Mouse (Mus musculus): ENCODE measurements around the gene Lrrc73. TPM values are rescaled to one million over a fixed set of nuclear protein-coding genes. Genes with fewer than 3 reads are reported as not detected.
A peak's percentile ranks its signal among the peaks of the same experiment; 100 is the strongest.

The Lrrc73 gene
- total RNA-seq, 1 experiment from 2014 or later = not detected

- no peak for ATAC-seq (replicated peaks; ENCODE audit: low read depth, poor library complexity, severe bottlenecking)
Measured at GRCm38 (mm10) chr17:46258279-46259053, 5.1 kb downstream of the Lrrc73 start.

- ATAC-seq (replicated peaks; ENCODE audit: low read depth, poor library complexity, severe bottlenecking) = no peak
Measured at GRCm38 (mm10) chr17:46259675-46260074, 6.3 kb downstream of the Lrrc73 start.

GRCm38 (mm10) chr17:46262201-46262694 is 8.9 kb downstream of the Lrrc73 start:
- no peak for ATAC-seq (replicated peaks; ENCODE audit: low read depth, poor library complexity, severe bottlenecking)

- ATAC-seq (replicated peaks; ENCODE audit: low read depth, poor library complexity, severe bottlenecking) = 0 out of 2 replicates have a peak, but pooled peaks have one; percentile 2
Measured at GRCm38 (mm10) chr17:46265502-46265901, 12.2 kb downstream of the Lrrc73 start.

- ATAC-seq (replicated peaks; ENCODE audit: low read depth, poor library complexity, severe bottlenecking) = peak; percentile 86
Measured at GRCm38 (mm10) chr17:46265918-46266618, 12.7 kb downstream of the Lrrc73 start.

GRCm38 (mm10) chr17:46266986-46267385 is 13.7 kb downstream of the Lrrc73 start:
- ATAC-seq (replicated peaks; ENCODE audit: low read depth, poor library complexity, severe bottlenecking) = no peak

GRCm38 (mm10) chr17:46267511-46267910 is 14.2 kb downstream of the Lrrc73 start:
- no peak for ATAC-seq (replicated peaks; ENCODE audit: low read depth, poor library complexity, severe bottlenecking)

- no peak for ATAC-seq (replicated peaks; ENCODE audit: low read depth, poor library complexity, severe bottlenecking)
Measured at GRCm38 (mm10) chr17:46268026-46268720, 14.8 kb downstream of the Lrrc73 start.

GRCm38 (mm10) chr17:46269771-46270534 is 16.6 kb downstream of the Lrrc73 start:
- ATAC-seq (replicated peaks; ENCODE audit: low read depth, poor library complexity, severe bottlenecking) = no peak

- ATAC-seq (replicated peaks; ENCODE audit: low read depth, poor library complexity, severe bottlenecking) = no peak
Measured at GRCm38 (mm10) chr17:46272058-46272457, 18.7 kb downstream of the Lrrc73 start.

- ATAC-seq (replicated peaks; ENCODE audit: low read depth, poor library complexity, severe bottlenecking) = no peak
Measured at GRCm38 (mm10) chr17:46272675-46273074, 19.3 kb downstream of the Lrrc73 start.

- no peak for ATAC-seq (replicated peaks; ENCODE audit: low read depth, poor library complexity, severe bottlenecking)
Measured at GRCm38 (mm10) chr17:46273803-46274236, 20.5 kb downstream of the Lrrc73 start.

- no peak for ATAC-seq (replicated peaks; ENCODE audit: low read depth, poor library complexity, severe bottlenecking)
Measured at GRCm38 (mm10) chr17:46274465-46274864, 21.1 kb downstream of the Lrrc73 start.

GRCm38 (mm10) chr17:46275034-46275433 is 21.7 kb downstream of the Lrrc73 start:
- ATAC-seq (replicated peaks; ENCODE audit: low read depth, poor library complexity, severe bottlenecking) = no peak

- ATAC-seq (replicated peaks; ENCODE audit: low read depth, poor library complexity, severe bottlenecking) = no peak
Measured at GRCm38 (mm10) chr17:46275506-46275905, 22.2 kb downstream of the Lrrc73 start.

- no peak for ATAC-seq (replicated peaks; ENCODE audit: low read depth, poor library complexity, severe bottlenecking)
Measured at GRCm38 (mm10) chr17:46277586-46277985, 24.3 kb downstream of the Lrrc73 start.

GRCm38 (mm10) chr17:46278011-46278765 is 24.9 kb downstream of the Lrrc73 start:
- ATAC-seq (replicated peaks; ENCODE audit: low read depth, poor library complexity, severe bottlenecking) = no peak

GRCm38 (mm10) chr17:46282483-46283123 is 29.3 kb downstream of the Lrrc73 start, which contains the start of gene Tjap1:
Gene Tjap1, minus strand, starts transcription at chr17:46283026.
- peak; percentile 93 for ATAC-seq (replicated peaks; ENCODE audit: low read depth, poor library complexity, severe bottlenecking)

GRCm38 (mm10) chr17:46283140-46283539 is 29.8 kb downstream of the Lrrc73 start:
- ATAC-seq (replicated peaks; ENCODE audit: low read depth, poor library complexity, severe bottlenecking) = no peak
